Mouse (Mus musculus) C2C12 (cell line): ENCODE measurements around the gene Ifnar2. TPM values are rescaled to one million over a fixed set of nuclear protein-coding genes. Genes with fewer than 3 reads are reported as not detected.

Experiments
- H3K27me3 ChIP-seq: one replicate; pipeline ENCODE4 v1.6.1; 2011; ENCODE audit not compliant: control insufficient read depth, insufficient read depth, insufficient read length
- H3K36me3 ChIP-seq: one replicate; pipeline ENCODE4 v1.6.1; 2011; ENCODE audit not compliant: control insufficient read depth, insufficient read depth
- H3K4me3 ChIP-seq: one replicate; pipeline ENCODE4 v1.5.1; 2011; ENCODE audit warnings: mild to moderate bottlenecking, control low read depth; ENCODE audit not compliant: poor library complexity, insufficient read depth, severe bottlenecking
- H3K79me2 ChIP-seq: one replicate; pipeline ENCODE4 v1.6.1; 2011; ENCODE audit not compliant: control insufficient read depth, insufficient read depth
- H3K79me3 ChIP-seq: one replicate; pipeline ENCODE4 v1.6.1; 2011; ENCODE audit warnings: low read depth, control low read depth
- H3ac ChIP-seq: one replicate; pipeline ENCODE3; 2011; ENCODE audit warnings: low read depth; ENCODE audit not compliant: control insufficient read depth, insufficient read length
- CEBPB ChIP-seq: IDR thresholded peaks from one replicate; pipeline ENCODE4 v1.6.1; 2011; ENCODE audit warnings: low read depth, mild to moderate bottlenecking, control low read depth, moderate library complexity
- CTCF ChIP-seq: IDR thresholded peaks from one replicate; pipeline ENCODE4 v1.5.1; 2011; ENCODE audit not compliant: control insufficient read depth, insufficient read depth, insufficient read length
- FOSL1 ChIP-seq: IDR thresholded peaks from one replicate; pipeline ENCODE4 v1.8.0; 2011; ENCODE audit warnings: mild to moderate bottlenecking, low read length; ENCODE audit not compliant: poor library complexity, insufficient read depth, severe bottlenecking
- MAX ChIP-seq: IDR thresholded peaks from one replicate; pipeline ENCODE4 v1.6.1; 2011; ENCODE audit warnings: mild to moderate bottlenecking, control low read depth
- MYOD1 ChIP-seq: IDR thresholded peaks from one replicate; pipeline ENCODE4 v1.6.1; 2011; ENCODE audit warnings: low read depth; ENCODE audit not compliant: control insufficient read depth, insufficient read length
- MYOG ChIP-seq: IDR thresholded peaks from one replicate; pipeline ENCODE4 v1.6.1; 2011; ENCODE audit not compliant: control insufficient read depth, insufficient read length; ENCODE audit errors: extremely low read depth
- USF1 ChIP-seq: IDR thresholded peaks from one replicate; pipeline ENCODE4 v1.6.1; 2011; ENCODE audit warnings: low read depth, mild to moderate bottlenecking, control low read depth, moderate library complexity
- polyA plus RNA-seq: library from polyadenylated mRNA; unstranded; fragments of >200 nt; fragmentation: generic; extraction: Trizol; gene quantifications from one replicate; pipeline ENCODE4 v1.2.1, GENCODE M21; 2012; ENCODE audit warnings: missing spikeins

Ifnar2 gene
- polyA plus RNA-seq, 1 experiment = 22.3 TPM

- H3K4me3 ChIP-seq = no peak overlapping the region
Measured at GRCm38 (mm10) chr16:91444847-91445246, 72.3 kb downstream of the Ifnar2 start.

GRCm38 (mm10) chr16:91445566-91445965, 73.0 kb downstream of the Ifnar2 start:
- H3ac ChIP-seq = no peak overlapping the region
- H3K4me3 ChIP-seq = no peak overlapping the region
- no peaks in the 10 kb centered on the region for H3K79me3 ChIP-seq
- H3K27me3 ChIP-seq = peaks cover 9% of the 10 kb centered on the region
- no peaks in the 10 kb centered on the region for H3K79me2 ChIP-seq
- TF ChIP-seq CTCF (no peak), MYOG (no peak), MAX (no peak), USF1 (no peak), FOSL1 (no peak), MYOD1 (no peak), CEBPB (no peak)
- H3K36me3 ChIP-seq = no peaks in the 10 kb centered on the region

More at GRCm38 (mm10) chr16:91444847-91445246, 72.3 kb downstream of the Ifnar2 start:
- TF ChIP-seq MYOG (no peak), USF1 (no peak), CEBPB (no peak), MAX (no peak), CTCF (no peak)
- peaks cover 10% of the 10 kb centered on the region for H3K27me3 ChIP-seq
- no peaks in the 10 kb centered on the region for H3K79me2 ChIP-seq
- no peaks in the 10 kb centered on the region for H3K36me3 ChIP-seq
- no peaks in the 10 kb centered on the region for H3K79me3 ChIP-seq
- no peak overlapping the region for H3ac ChIP-seq

- no peak overlapping the region for H3K4me3 ChIP-seq
- H3K79me3 ChIP-seq = no peaks in the 10 kb centered on the region
- H3ac ChIP-seq = no peak overlapping the region
- no peaks in the 10 kb centered on the region for H3K79me2 ChIP-seq
- peaks cover 4% of the 10 kb centered on the region for H3K27me3 ChIP-seq
- no peak for TF ChIP-seq MYOD1
- TF ChIP-seq USF1 = no peak
- no peak for TF ChIP-seq FOSL1
- TF ChIP-seq MYOG = no peak
- TF ChIP-seq MAX = no peak
- no peaks in the 10 kb centered on the region for H3K36me3 ChIP-seq
Measured at GRCm38 (mm10) chr16:91446778-91447511, 74.4 kb downstream of the Ifnar2 start.

DNA sequence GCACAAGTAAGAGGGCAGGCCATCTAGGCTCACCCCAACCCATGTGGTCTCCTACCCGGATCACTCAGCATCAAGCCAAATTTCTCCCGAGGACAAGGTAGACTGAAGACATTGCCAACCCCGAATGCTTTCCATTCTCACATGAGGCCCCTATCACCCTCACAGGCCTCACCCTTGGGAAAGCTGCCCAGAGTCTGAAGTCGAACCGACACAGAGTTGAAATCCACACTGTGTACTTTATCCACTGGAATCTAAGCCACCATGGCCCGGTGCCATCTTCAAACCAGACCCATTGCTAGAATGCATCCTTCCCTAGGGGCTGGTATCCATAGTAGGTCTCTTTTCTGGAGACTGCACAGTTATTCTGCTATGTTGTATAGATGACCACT, 74.9 kb downstream of the Ifnar2 start:
- Histone ChIP-seq H3K36me3 (no peaks in the 10 kb centered on the region), H3K79me3 (no peaks in the 10 kb centered on the region), H3K27me3 (peaks cover 4% of the 10 kb centered on the region), H3K4me3 (no peak overlapping the region), H3ac (no peak overlapping the region), H3K79me2 (no peaks in the 10 kb centered on the region)
- TF ChIP-seq MAX = no peak
- TF ChIP-seq CEBPB = no peak
- no peak for TF ChIP-seq CTCF
- no peak for TF ChIP-seq FOSL1
- no peak for TF ChIP-seq MYOG
- no peak for TF ChIP-seq MYOD1
- no peak for TF ChIP-seq USF1

- Histone ChIP-seq H3K4me3 (no peak overlapping the region), H3K27me3 (peaks cover under 1% of the 10 kb centered on the region), H3K36me3 (no peaks in the 10 kb centered on the region), H3K79me2 (no peaks in the 10 kb centered on the region), H3K79me3 (no peaks in the 10 kb centered on the region), H3ac (no peak overlapping the region)
- TF ChIP-seq CEBPB (no peak), USF1 (no peak), MYOG (no peak), FOSL1 (no peak), CTCF (no peak), MYOD1 (no peak), MAX (no peak)
Measured at GRCm38 (mm10) chr16:91448088-91448487, 75.5 kb downstream of the Ifnar2 start.

DNA sequence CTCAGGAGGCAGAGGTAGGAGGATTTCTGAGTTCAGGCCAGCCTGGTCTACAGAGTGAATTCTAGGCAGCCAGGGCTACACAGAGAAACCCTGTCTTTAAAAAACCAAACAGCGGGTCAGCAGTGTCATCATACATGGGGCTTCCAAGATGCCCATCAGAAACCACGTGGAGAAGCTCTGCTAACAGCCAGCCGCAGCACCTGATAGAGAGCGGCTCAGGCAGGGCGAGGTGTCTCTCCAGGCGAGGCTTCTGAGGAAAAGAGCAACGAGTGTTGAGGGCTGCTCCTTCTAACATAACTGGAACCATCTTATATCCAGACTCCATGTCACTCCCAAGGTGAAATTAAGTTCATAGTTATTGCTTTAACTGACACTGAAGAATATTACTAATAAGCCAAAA, 76.3 kb downstream of the Ifnar2 start:
- TF ChIP-seq CTCF = no peak
- Histone ChIP-seq H3K27me3 (no peaks in the 10 kb centered on the region), H3ac (no peak overlapping the region), H3K4me3 (no peak overlapping the region), H3K36me3 (no peaks in the 10 kb centered on the region), H3K79me2 (no peaks in the 10 kb centered on the region), H3K79me3 (no peaks in the 10 kb centered on the region)
